27 mouse cellular contexts compared by ENCODE assay signal in the genomic region with DNA sequence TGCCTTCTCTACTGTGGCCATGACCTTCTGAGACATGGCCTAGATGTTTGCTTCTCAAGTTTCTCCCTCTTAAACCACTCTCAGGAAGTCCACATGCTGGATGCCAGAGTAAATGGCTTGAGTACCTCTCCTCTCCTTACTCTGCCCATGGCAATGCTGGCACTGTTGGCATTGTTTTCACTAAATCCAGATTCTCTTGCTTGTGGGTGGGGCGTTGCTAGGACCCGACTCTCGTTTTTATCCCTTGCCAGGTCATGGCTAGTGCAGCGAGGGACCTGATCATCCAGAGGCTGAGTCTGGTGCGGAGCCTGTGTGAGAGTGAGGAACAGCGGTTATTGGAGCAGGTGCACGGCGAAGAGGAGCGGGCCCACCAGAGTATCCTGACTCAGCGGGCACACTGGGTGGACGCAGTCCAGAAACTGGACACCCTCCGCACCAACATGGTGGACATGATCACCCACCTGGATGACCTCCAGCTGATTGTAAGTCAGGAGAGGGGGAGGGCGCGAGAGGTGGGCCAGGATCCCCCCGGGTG. TPM values are rescaled to one million over a fixed set of nuclear protein-coding genes. Genes with fewer than 3 reads are reported as not detected.
DNase-seq lines count a peak whose midpoint lies in the region; ATAC-seq and TF ChIP-seq lines count a peak whose summit lies in the region.
"Had no signal": no experiment of that assay in that cellular context is flagged by ENCODE, and none has a peak within 500 bp of the region (broad histone marks: within the 10 kb centered on the region; RNA-seq: fewer than 3 reads in every experiment).

No protein-coding gene starts in this region.

- peak overlapping the region; percentile 33; the same call in 1 of the 2 replicates for H3K4me2 ChIP-seq in liver, embryonic 13.5 days
- no peak overlapping the region for H3K4me2 ChIP-seq in lung, postnatal 0 days (replicated peaks; ENCODE audit: low read depth, low read length)
- H3K4me2 ChIP-seq: embryonic facial prominence, embryonic 13.5 days; hindbrain, embryonic 15.5 days; midbrain, embryonic 15.5 days; neural tube, embryonic 15.5 days had no signal

- WGBS in liver, embryonic 13.5 days (ENCODE audit: insufficient replicate concordance) = 86% methylated on average over 15 of the region's 15 CpGs
- 80% methylated on average over 15 of the region's 15 CpGs for WGBS in lung, postnatal 0 days

- H3K27me3 ChIP-seq in liver, embryonic 13.5 days = peaks cover 16% of the 10 kb centered on the region
- no peaks in the 10 kb centered on the region for H3K27me3 ChIP-seq in lung, postnatal 0 days (replicated peaks; ENCODE audit: insufficient read depth, low read length)
- H3K27me3 ChIP-seq: midbrain, embryonic 15.5 days had no signal

- no peak for TF ChIP-seq CTCF in lung, postnatal 0 days (IDR thresholded peaks at IDR 0.05)

- peak overlapping the region; percentile 40; the same call in 1 of the 2 replicates for H3K27ac ChIP-seq in liver, embryonic 13.5 days
- 0 out of 2 replicates have a peak overlapping the region, but pooled peaks have one; percentile 47 for H3K27ac ChIP-seq in lung, postnatal 0 days (ENCODE audit: low read length)
- H3K27ac ChIP-seq: embryonic facial prominence, embryonic 13.5 days; hindbrain, embryonic 10.5 days; hindbrain, embryonic 15.5 days; midbrain, embryonic 10.5 days; midbrain, embryonic 15.5 days; neural tube, embryonic 15.5 days had no signal

- no peak overlapping the region for H3K9ac ChIP-seq in liver, embryonic 13.5 days
- no peak overlapping the region for H3K9ac ChIP-seq in lung, postnatal 0 days (replicated peaks; ENCODE audit: low read depth)
- H3K9ac ChIP-seq: embryonic facial prominence, embryonic 13.5 days; hindbrain, embryonic 15.5 days; midbrain, embryonic 15.5 days; neural tube, embryonic 15.5 days had no signal

- H3K4me1 ChIP-seq in liver, embryonic 13.5 days (replicated peaks) = peaks cover 34% of the 10 kb centered on the region
- peaks cover 13% of the 10 kb centered on the region; the same call in 1 of the 2 replicates for H3K4me1 ChIP-seq in lung, postnatal 0 days (ENCODE audit: insufficient read depth, low read depth, low read length)
- H3K4me1 ChIP-seq: embryonic facial prominence, embryonic 13.5 days; hindbrain, embryonic 15.5 days; midbrain, embryonic 15.5 days; neural tube, embryonic 15.5 days had no signal

- no peak overlapping the region for H3K4me3 ChIP-seq in liver, embryonic 13.5 days (replicated peaks)
- no peak overlapping the region for H3K4me3 ChIP-seq in lung, postnatal 0 days (ENCODE audit: low read depth, low read length)
- H3K4me3 ChIP-seq: embryonic facial prominence, embryonic 13.5 days; hindbrain, embryonic 10.5 days; hindbrain, embryonic 15.5 days; midbrain, embryonic 10.5 days; midbrain, embryonic 15.5 days; neural tube, embryonic 15.5 days had no signal

- no peak for TF ChIP-seq EP300 in lung, postnatal 0 days (IDR thresholded peaks at IDR 0.05)

- no peaks in the 10 kb centered on the region for H3K9me3 ChIP-seq in liver, embryonic 13.5 days (replicated peaks)
- H3K9me3 ChIP-seq in lung, postnatal 0 days (ENCODE audit: low read length) = no peaks in the 10 kb centered on the region
- H3K9me3 ChIP-seq: embryonic facial prominence, embryonic 13.5 days; G1E; hindbrain, embryonic 10.5 days; hindbrain, embryonic 15.5 days; midbrain, embryonic 10.5 days; midbrain, embryonic 15.5 days; neural tube, embryonic 15.5 days had no signal

- peak; percentile 82 for DNase-seq in heart, adult 11 months
- DNase-seq in heart, adult 9 months (ENCODE audit: low spot score in 2 of 2) = no peak
- no peak for DNase-seq in liver, embryonic 13.5 days
- DNase-seq in liver = no peak
- DNase-seq in lung, postnatal 0 days (ENCODE audit: low spot score) = peak; percentile 49
- DNase-seq in lung, postnatal 4 days = peak; percentile 34 to 58
- DNase-seq in urinary bladder, postnatal 10 days (ENCODE audit: low spot score) = no peak
- DNase-seq in B cell, adult 2 months = no peak
- DNase-seq: adrenal gland, postnatal 10 days; cerebellum, adult 11 months; cerebellum, adult 9-11 months; heart, postnatal 14 days; kidney, adult 11 months; kidney, postnatal 14 days; retina, postnatal 1 day; right cerebral cortex, postnatal 25 days; thymus, adult 18-20 months; thymus, postnatal 25 days had no signal

- no peaks in the 10 kb centered on the region for H3K36me3 ChIP-seq in liver, embryonic 13.5 days
- no peaks in the 10 kb centered on the region for H3K36me3 ChIP-seq in lung, postnatal 0 days (ENCODE audit: insufficient read depth, low read length)
- H3K36me3 ChIP-seq: embryonic facial prominence, embryonic 13.5 days; G1E; hindbrain, embryonic 10.5 days; hindbrain, embryonic 15.5 days; midbrain, embryonic 10.5 days; midbrain, embryonic 15.5 days; neural tube, embryonic 15.5 days had no signal

- no peak for ATAC-seq in liver, embryonic 13.5 days (ENCODE audit: low read depth)
- peak; percentile 39; the same call in 1 of the 2 replicates for ATAC-seq in lung, postnatal 0 days
- ATAC-seq: forebrain, embryonic 16.5 days; inflammation-experienced regulatory T-cells, adult 6 months; midbrain, embryonic 15.5 days had no signal

RNA-seq across cellular contexts. Expression of a gene that starts 6.4 kb away (rescaled TPM):
- 0.20 and 0.34 TPM in 2 replicates for polyA plus RNA-seq in liver, embryonic 13.5 days (2015; fragmentation: Nextera tagmentation; extraction: Ambion mirVana)
- polyA plus RNA-seq in lung, postnatal 0 days (2015; fragmentation: Nextera tagmentation; extraction: Ambion mirVana) = 26.8 and 33.0 TPM in 2 replicates

RNA-seq across cellular contexts. Expression of a gene that starts 15.5 kb away (rescaled TPM):
- 1.6 and 2.1 TPM in 2 replicates for polyA plus RNA-seq in liver, embryonic 13.5 days (2015; fragmentation: Nextera tagmentation; extraction: Ambion mirVana)
- 5.2 and 6.1 TPM in 2 replicates for polyA plus RNA-seq in lung, postnatal 0 days (2015; fragmentation: Nextera tagmentation; extraction: Ambion mirVana)

RNA-seq across cellular contexts. Expression of a gene that starts 17.0 kb away (rescaled TPM):
- polyA plus RNA-seq in liver, embryonic 13.5 days (2015; fragmentation: Nextera tagmentation; extraction: Ambion mirVana) = 6.3 and 7.1 TPM in 2 replicates
- polyA plus RNA-seq in lung, postnatal 0 days (2015; fragmentation: Nextera tagmentation; extraction: Ambion mirVana) = 15.0 and 18.3 TPM in 2 replicates

RNA-seq across cellular contexts. Expression of a gene that starts 33.5 kb away (rescaled TPM):
- 616 and 657 TPM in 2 replicates for polyA plus RNA-seq in liver, embryonic 13.5 days (2015; fragmentation: Nextera tagmentation; extraction: Ambion mirVana)
- polyA plus RNA-seq in lung, postnatal 0 days (2015; fragmentation: Nextera tagmentation; extraction: Ambion mirVana) = 110 and 111 TPM in 2 replicates

RNA-seq across cellular contexts. Expression of a gene that starts 38.6 kb away (rescaled TPM):
- 77.3 and 81.0 TPM in 2 replicates for polyA plus RNA-seq in liver, embryonic 13.5 days (2015; fragmentation: Nextera tagmentation; extraction: Ambion mirVana)
- 32.8 and 35.6 TPM in 2 replicates for polyA plus RNA-seq in lung, postnatal 0 days (2015; fragmentation: Nextera tagmentation; extraction: Ambion mirVana)

Comparison
In these comparisons a context has a peak if more than half of its experiments do, and no peak if none do; other contexts are left out.
1. DNase-seq: peak in heart, adult 11 months (single experiment), lung, postnatal 0 days (single experiment) and lung, postnatal 4 days (2 of 2); none in heart, adult 9 months (0 of 2), liver, embryonic 13.5 days (single experiment), liver (single experiment), urinary bladder, postnatal 10 days (single experiment) and B cell, adult 2 months (0 of 2).
2. RNA of a gene that starts 6.4 kb away (polyA plus RNA-seq): 26.8 to 33.0 TPM in lung, postnatal 0 days; 0.20 to 0.34 TPM in liver, embryonic 13.5 days; every median in the first group is over 10 times any median in the second.